Mouse (Mus musculus): Measurements from ENCODE around the gene Gm49369. TPM values are rescaled to one million over a fixed set of nuclear protein-coding genes. Genes with fewer than 3 reads are reported as not detected.

Gene Gm49369
- total RNA-seq (2014; rRNA removed) = 126 and 130 TPM in 2 replicates
- 0.38 TPM in 1 of 2 replicates, not detected in the other for polyA plus RNA-seq (2012; rRNA removed)

DNA sequence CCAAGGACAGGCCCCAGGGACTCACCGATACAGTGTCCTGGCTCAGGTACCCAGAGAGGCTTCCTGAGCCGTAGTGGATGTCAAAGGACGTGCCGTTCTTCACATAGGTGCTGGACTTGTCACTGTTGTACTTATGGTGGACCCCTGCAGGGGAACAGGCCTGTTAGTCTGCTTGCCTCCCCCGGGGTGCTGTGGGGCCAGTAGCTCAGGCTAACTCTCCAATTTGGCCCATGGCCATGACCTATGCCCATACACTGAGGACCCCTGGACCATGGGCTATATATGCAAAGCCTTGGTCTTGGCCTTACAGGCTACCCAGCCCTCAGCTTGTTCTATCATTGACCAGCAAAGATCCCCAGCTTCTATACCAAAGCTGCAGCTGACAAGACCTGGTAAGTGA lies at the start of gene Gm49369:
Gm49369 (minus strand) TSS at position 101 of the 400 bp plus-strand sequence.
- H3K36me3 ChIP-seq (ENCODE audit: control insufficient read depth, insufficient read depth, low read length) = peaks cover 56% of the 10 kb centered on the region
- H3K27me3 ChIP-seq (ENCODE audit: control insufficient read depth, insufficient read depth, low read length) = no peaks in the 10 kb centered on the region
- DNase-seq (ENCODE audit: extremely low read depth, low read depth, low spot score) = no peak
- 97% methylated on average over 5 of the region's 5 CpGs for WGBS
- no peak within 1 kb of the TSS for H3K27ac ChIP-seq (replicated peaks; ENCODE audit: insufficient read depth, low read depth, low read length)
- peaks cover 14% of the 10 kb centered on the region for H3K4me1 ChIP-seq (ENCODE audit: control insufficient read depth, insufficient read depth, low read length)
- TF ChIP-seq POLR2A (IDR thresholded peaks at IDR 0.05; ENCODE audit: extremely low read depth, insufficient read depth, low read length) (no peak), CTCF (IDR thresholded peaks at IDR 0.05; ENCODE audit: low read depth, low read length) (no peak)
- no peak within 1 kb of the TSS for H3K9ac ChIP-seq (ENCODE audit: low read depth, low read length)
- H3K4me3 ChIP-seq (ENCODE audit: insufficient read depth, low read depth, low read length) = no peak within 1 kb of the TSS
- H3K79me2 ChIP-seq (ENCODE audit: control insufficient read depth, insufficient read depth, low read length) = peaks cover 17% of the 10 kb centered on the region; the same call in 1 of the 2 replicates

DNA sequence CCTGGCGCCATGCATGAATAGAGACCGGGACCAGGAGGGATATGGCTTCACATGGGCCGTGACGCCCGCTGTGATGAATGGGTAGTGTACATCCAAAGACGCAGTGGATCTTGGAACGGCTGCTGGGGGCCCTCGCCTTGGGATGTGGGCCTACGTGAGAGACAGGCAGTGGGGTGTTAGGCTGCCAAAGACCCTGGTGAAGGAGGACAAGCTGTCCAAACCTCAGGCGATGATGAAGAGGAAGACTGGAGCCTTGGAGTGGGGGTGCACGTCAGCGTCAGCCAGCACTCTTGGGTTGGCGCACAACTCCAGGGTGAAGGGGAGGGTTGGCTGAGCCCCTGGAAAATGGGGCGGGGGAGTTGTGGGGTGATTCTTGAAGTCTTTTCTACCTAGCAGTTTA lies 48.6 kb upstream of the Gm49369 start:
- no peak overlapping the region for H3K27ac ChIP-seq (replicated peaks; ENCODE audit: insufficient read depth, low read depth, low read length)
- H3K36me3 ChIP-seq (ENCODE audit: control insufficient read depth, insufficient read depth, low read length) = no peaks in the 10 kb centered on the region
- no peak overlapping the region for H3K9ac ChIP-seq (ENCODE audit: low read depth, low read length)
- H3K27me3 ChIP-seq (ENCODE audit: control insufficient read depth, insufficient read depth, low read length) = no peaks in the 10 kb centered on the region
- WGBS = 96% methylated on average over 14 of the region's 14 CpGs
- no peak for DNase-seq (ENCODE audit: extremely low read depth, low read depth, low spot score)
- H3K4me3 ChIP-seq (ENCODE audit: insufficient read depth, low read depth, low read length) = no peak overlapping the region
- TF ChIP-seq CTCF (IDR thresholded peaks at IDR 0.05; ENCODE audit: low read depth, low read length) (no peak), POLR2A (IDR thresholded peaks at IDR 0.05; ENCODE audit: extremely low read depth, insufficient read depth, low read length) (no peak)
- no peaks in the 10 kb centered on the region for H3K79me2 ChIP-seq (ENCODE audit: control insufficient read depth, insufficient read depth, low read length)
- H3K4me1 ChIP-seq (ENCODE audit: control insufficient read depth, insufficient read depth, low read length) = no peaks in the 10 kb centered on the region

DNA sequence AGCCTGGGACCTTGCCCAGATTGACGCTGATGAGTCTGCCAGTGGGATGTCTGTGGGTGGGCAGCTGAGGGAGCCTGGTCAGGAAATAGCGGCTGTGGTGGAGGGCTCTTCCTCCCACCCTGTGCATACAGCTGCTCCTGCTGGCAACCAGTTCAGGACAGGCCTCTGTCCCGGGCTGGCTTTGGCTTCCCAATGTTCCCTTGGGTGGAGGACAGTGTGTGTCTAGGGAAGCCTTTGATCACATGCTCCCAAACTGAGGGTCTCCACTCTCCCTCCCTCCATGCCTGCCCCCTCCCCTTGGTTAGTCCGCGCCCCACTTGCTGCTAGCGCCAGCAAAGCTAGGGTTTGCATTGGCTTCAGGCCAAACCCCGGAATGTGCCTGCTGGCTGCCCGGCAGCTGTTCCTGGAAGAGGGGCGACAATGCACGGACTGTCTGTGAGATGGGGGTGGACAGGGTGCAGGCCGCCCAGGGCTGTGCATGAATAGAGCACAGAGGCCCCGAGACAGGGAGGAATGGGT lies 47.8 kb upstream of the Gm49369 start:
- Histone ChIP-seq H3K4me3 (ENCODE audit: insufficient read depth, low read depth, low read length) (no peak overlapping the region), H3K36me3 (ENCODE audit: control insufficient read depth, insufficient read depth, low read length) (no peaks in the 10 kb centered on the region), H3K27me3 (ENCODE audit: control insufficient read depth, insufficient read depth, low read length) (no peaks in the 10 kb centered on the region)

DNA sequence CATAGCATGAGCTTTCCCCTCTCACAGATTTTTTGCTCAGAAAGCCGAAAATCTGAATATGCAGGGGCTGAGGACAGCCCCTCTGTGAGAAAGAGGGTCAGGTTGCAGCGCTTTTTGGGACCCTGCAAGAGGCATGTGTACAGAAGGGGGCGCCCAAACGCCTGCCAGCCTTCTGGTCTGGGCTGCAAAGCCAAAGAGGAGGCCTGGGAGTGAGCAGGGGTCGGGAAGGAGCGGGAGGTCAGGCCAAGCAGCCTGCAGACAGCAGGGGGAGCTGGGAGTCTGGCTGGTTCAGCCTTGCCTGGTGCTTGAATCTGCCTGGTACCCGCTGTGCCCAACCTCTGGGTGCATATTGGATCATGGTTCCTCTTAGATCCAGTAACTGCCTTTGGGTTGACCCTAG lies 45.7 kb upstream of the Gm49369 start:
- DNase-seq (ENCODE audit: extremely low read depth, low read depth, low spot score) = no peak
- TF ChIP-seq CTCF (IDR thresholded peaks at IDR 0.05; ENCODE audit: low read depth, low read length) = peak; percentile 7; the same call in 1 of the 2 replicates
- no peak for TF ChIP-seq POLR2A (IDR thresholded peaks at IDR 0.05; ENCODE audit: extremely low read depth, insufficient read depth, low read length)
- Histone ChIP-seq H3K79me2 (ENCODE audit: control insufficient read depth, insufficient read depth, low read length) (no peaks in the 10 kb centered on the region), H3K27ac (replicated peaks; ENCODE audit: insufficient read depth, low read depth, low read length) (no peak overlapping the region), H3K9ac (ENCODE audit: low read depth, low read length) (no peak overlapping the region), H3K4me1 (ENCODE audit: control insufficient read depth, insufficient read depth, low read length) (no peaks in the 10 kb centered on the region), H3K4me3 (ENCODE audit: insufficient read depth, low read depth, low read length) (no peak overlapping the region), H3K36me3 (ENCODE audit: control insufficient read depth, insufficient read depth, low read length) (no peaks in the 10 kb centered on the region), H3K27me3 (ENCODE audit: control insufficient read depth, insufficient read depth, low read length) (no peaks in the 10 kb centered on the region)
- 30% methylated on average over 7 of the region's 7 CpGs for WGBS

More for the DNA sequence above, 47.8 kb upstream of the Gm49369 start:
- Histone ChIP-seq H3K79me2 (ENCODE audit: control insufficient read depth, insufficient read depth, low read length) (no peaks in the 10 kb centered on the region), H3K9ac (ENCODE audit: low read depth, low read length) (no peak overlapping the region), H3K4me1 (ENCODE audit: control insufficient read depth, insufficient read depth, low read length) (no peaks in the 10 kb centered on the region), H3K27ac (replicated peaks; ENCODE audit: insufficient read depth, low read depth, low read length) (no peak overlapping the region)
- no peak for DNase-seq (ENCODE audit: extremely low read depth, low read depth, low spot score)
- 43% methylated on average over 12 of the region's 12 CpGs for WGBS
- no peak for TF ChIP-seq CTCF (IDR thresholded peaks at IDR 0.05; ENCODE audit: low read depth, low read length)
- TF ChIP-seq POLR2A (IDR thresholded peaks at IDR 0.05; ENCODE audit: extremely low read depth, insufficient read depth, low read length) = no peak

DNA sequence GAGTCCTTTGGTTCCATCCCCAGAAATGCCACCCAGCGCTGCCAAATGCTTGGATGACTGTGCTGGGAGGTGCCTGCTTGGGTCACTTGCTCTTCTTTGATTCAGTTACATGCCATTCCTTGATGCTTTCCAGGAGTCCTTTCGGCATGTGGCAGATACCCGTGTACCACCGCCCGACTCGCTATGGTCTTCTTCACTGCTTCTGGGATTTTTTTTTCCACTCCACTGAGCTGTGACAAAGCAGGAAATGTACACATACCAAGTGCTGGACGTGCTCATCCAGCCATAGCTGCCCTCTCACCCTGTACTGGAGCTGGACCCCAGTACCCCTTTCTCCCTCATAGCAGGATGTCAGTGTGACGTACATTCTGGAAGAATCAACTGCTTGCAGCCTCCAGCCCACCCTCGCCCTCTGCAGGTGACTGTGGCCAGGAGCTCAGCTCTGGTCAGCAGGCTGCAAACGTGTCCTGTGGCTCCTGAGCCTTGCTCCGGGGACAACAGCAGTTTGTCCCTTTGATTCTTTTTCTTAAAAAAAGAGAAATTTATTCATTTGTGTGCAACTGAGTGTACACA lies 43.3 kb upstream of the Gm49369 start:
- Histone ChIP-seq H3K4me3 (ENCODE audit: insufficient read depth, low read depth, low read length) (no peak overlapping the region), H3K4me1 (ENCODE audit: control insufficient read depth, insufficient read depth, low read length) (no peaks in the 10 kb centered on the region), H3K36me3 (ENCODE audit: control insufficient read depth, insufficient read depth, low read length) (no peaks in the 10 kb centered on the region), H3K9ac (ENCODE audit: low read depth, low read length) (no peak overlapping the region), H3K27ac (replicated peaks; ENCODE audit: insufficient read depth, low read depth, low read length) (no peak overlapping the region), H3K27me3 (ENCODE audit: control insufficient read depth, insufficient read depth, low read length) (no peaks in the 10 kb centered on the region), H3K79me2 (ENCODE audit: control insufficient read depth, insufficient read depth, low read length) (no peaks in the 10 kb centered on the region)
- TF ChIP-seq CTCF (IDR thresholded peaks at IDR 0.05; ENCODE audit: low read depth, low read length) (peak; percentile 56), POLR2A (IDR thresholded peaks at IDR 0.05; ENCODE audit: extremely low read depth, insufficient read depth, low read length) (no peak)
- no peak for DNase-seq (ENCODE audit: extremely low read depth, low read depth, low spot score)
- 77% methylated on average over 11 of the region's 11 CpGs for WGBS

DNA sequence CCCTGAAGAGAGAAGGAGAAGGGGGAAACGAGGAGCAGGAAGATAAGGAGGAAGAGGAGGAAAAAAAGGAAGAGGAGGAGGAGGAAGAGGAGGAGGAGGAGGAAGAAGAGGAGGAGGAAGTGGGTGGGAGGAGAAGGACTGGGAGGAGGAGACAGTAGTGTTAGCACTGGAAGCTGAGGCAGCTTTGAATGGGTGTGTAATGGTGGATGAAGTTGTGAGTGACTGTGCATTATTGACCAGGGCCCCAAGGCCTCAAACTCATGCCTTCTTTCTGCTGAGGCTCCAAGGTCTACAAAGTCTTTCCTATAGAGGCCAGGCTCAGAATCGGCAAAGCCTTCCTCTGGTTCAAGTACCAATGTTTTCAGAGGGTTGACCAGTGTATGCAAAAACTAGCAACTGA lies 39.4 kb upstream of the Gm49369 start:
- Histone ChIP-seq H3K27me3 (ENCODE audit: control insufficient read depth, insufficient read depth, low read length) (no peaks in the 10 kb centered on the region), H3K4me3 (ENCODE audit: insufficient read depth, low read depth, low read length) (no peak overlapping the region), H3K27ac (replicated peaks; ENCODE audit: insufficient read depth, low read depth, low read length) (no peak overlapping the region), H3K79me2 (ENCODE audit: control insufficient read depth, insufficient read depth, low read length) (no peaks in the 10 kb centered on the region), H3K4me1 (ENCODE audit: control insufficient read depth, insufficient read depth, low read length) (no peaks in the 10 kb centered on the region), H3K9ac (ENCODE audit: low read depth, low read length) (no peak overlapping the region), H3K36me3 (ENCODE audit: control insufficient read depth, insufficient read depth, low read length) (no peaks in the 10 kb centered on the region)
- WGBS = 70% methylated on average over 2 of the region's 2 CpGs
- TF ChIP-seq CTCF (IDR thresholded peaks at IDR 0.05; ENCODE audit: low read depth, low read length) = no peak
- TF ChIP-seq POLR2A (IDR thresholded peaks at IDR 0.05; ENCODE audit: extremely low read depth, insufficient read depth, low read length) = no peak
- DNase-seq (ENCODE audit: extremely low read depth, low read depth, low spot score) = no peak
